Mouse (Mus musculus) liver, embryonic 12.5 days (tissue): ENCODE measurements at regions not wholly inside any gene's neighbourhood (a gene's known extent, or its start where the extent isn't known, plus 50 kb on each side); places are given as distances from the start of the nearest gene placed in this dataset.

Experiments
- ATAC-seq: fragments of 200-750 bp; cut with Nextera tagmentation; 2 replicates; pipeline ENCODE4 v1.8.0; 2017; ENCODE audit warnings: moderate number of reproducible peaks, mild to moderate bottlenecking, moderate library complexity
- H3K27ac ChIP-seq: fragments of 300-500 bp; sonication (generic); 2 replicates; pipeline ENCODE4 v1.5.1; 2016; ENCODE audit warnings: mild to moderate bottlenecking
- H3K27me3 ChIP-seq: fragments of 300-500 bp; sonication (generic); replicated peaks from 2 replicates; pipeline ENCODE4 v1.6.1; 2016; ENCODE audit warnings: mild to moderate bottlenecking, moderate library complexity
- H3K36me3 ChIP-seq: fragments of 300-500 bp; sonication (generic); 2 replicates; pipeline ENCODE4 v1.6.1; 2016; ENCODE audit warnings: mild to moderate bottlenecking, moderate library complexity
- H3K4me1 ChIP-seq: fragments of 300-500 bp; sonication (generic); 2 replicates; pipeline ENCODE4 v1.6.1; 2016
- H3K4me2 ChIP-seq: fragments of 300-500 bp; sonication (generic); 2 replicates; pipeline ENCODE4 v1.6.1; 2016; ENCODE audit warnings: mild to moderate bottlenecking, moderate library complexity
- H3K4me3 ChIP-seq: fragments of 300-500 bp; sonication (generic); 2 replicates; pipeline ENCODE4 v1.5.1; 2016; ENCODE audit warnings: mild to moderate bottlenecking, moderate library complexity
- H3K9ac ChIP-seq: fragments of 300-500 bp; sonication (generic); 2 replicates; pipeline ENCODE4 v1.6.1; 2016; ENCODE audit warnings: mild to moderate bottlenecking, moderate library complexity
- H3K9me3 ChIP-seq: fragments of 300-500 bp; sonication (generic); replicated peaks from 2 replicates; pipeline ENCODE4 v1.6.1; 2016; ENCODE audit warnings: mild to moderate bottlenecking, moderate library complexity
- WGBS: fragments of 180-500 bp; shearing (Covaris S2); methylation state at CpG from one replicate; pipeline ENCODE4 v1.1.7; 2016; ENCODE audit not compliant: insufficient replicate concordance; 5-methylcytosine and 5-hydroxymethylcytosine counted together

DNA sequence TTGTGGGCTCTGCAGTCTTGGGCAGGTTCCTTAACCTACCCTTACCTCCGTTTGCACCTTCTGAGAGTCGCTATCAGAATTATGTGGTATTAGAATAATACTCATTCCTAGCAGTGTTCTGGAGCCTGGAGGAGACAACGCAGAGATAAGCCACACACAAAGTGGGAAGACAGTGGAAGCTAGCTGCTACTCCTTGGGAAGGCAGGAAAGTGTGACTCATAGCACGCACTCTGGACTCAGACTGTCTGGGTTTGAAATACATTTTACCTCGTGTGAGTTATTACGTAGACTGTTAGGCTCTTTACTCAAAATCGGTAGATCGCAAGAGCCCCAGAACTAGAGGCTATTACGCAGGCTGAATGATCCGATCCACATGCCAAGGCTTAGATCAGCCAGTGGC lies 66.7 kb upstream of the Cited2 start:
- Histone ChIP-seq H3K27me3 (peaks cover 8% of the 10 kb centered on the region; the same call in 1 of the 2 replicates), H3K9ac (no peak overlapping the region), H3K4me1 (peaks cover 45% of the 10 kb centered on the region), H3K4me3 (no peak overlapping the region), H3K9me3 (no peaks in the 10 kb centered on the region), H3K36me3 (no peaks in the 10 kb centered on the region), H3K4me2 (no peak overlapping the region), H3K27ac (no peak overlapping the region)
- ATAC-seq = no peak
- WGBS = 55% methylated on average over 10 of the region's 10 CpGs

DNA sequence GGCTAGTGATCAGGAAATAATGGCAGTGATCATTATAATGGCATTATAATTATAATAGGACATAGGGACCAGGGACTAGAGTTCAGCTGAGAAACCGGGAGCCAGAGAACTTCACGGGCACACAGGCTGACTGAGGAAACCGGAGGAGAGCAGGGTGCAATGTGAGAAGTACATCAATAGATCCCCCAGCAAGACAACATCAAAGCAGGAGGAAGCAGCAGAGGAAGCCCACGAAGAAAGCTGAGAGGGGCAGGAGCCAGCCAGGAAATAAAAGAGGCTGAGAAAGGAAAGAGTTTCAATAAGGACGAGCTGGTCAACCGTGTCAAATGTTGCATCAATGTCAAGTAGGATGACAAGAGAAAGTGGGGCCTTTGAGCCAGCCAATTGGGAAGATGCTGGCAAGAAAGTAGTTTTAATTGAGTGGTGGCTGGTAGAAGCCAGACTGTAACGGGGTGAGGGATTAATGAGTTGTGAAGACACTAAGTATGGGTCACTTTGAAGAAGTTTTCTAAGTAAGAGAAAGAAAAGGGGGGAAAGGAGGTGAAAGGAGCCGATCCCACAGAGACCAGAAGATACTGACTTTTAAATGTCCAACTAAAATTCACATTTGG lies 66.0 kb upstream of the Cited2 start:
- Histone ChIP-seq H3K27ac (no peak overlapping the region), H3K36me3 (no peaks in the 10 kb centered on the region), H3K9ac (no peak overlapping the region), H3K9me3 (no peaks in the 10 kb centered on the region), H3K4me2 (no peak overlapping the region), H3K27me3 (peaks cover 8% of the 10 kb centered on the region; the same call in 1 of the 2 replicates), H3K4me3 (no peak overlapping the region), H3K4me1 (peaks cover 38% of the 10 kb centered on the region)
- ATAC-seq = no peak
- 29% methylated on average over 8 of the region's 8 CpGs for WGBS

DNA sequence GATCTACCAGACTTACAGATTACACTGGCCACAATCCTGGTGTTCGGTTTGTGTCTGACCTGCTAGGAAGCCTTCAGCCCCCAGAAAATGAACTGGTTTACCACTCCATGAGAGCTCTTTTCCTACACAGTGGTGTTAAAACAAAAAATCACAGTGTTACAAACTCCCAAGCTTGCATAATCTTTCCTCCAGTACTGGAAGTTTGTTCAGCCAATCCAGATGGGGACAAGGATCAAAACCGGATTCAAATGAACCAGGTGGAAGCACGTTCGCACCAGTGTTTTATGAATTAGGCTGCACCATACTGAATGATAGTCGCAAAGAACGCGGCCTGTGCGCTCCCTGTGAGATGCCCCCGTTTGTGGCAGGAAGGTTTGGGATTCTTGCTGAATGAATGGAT lies 63.4 kb upstream of the Cited2 start:
- Histone ChIP-seq H3K9ac (no peak overlapping the region), H3K4me1 (peaks cover 18% of the 10 kb centered on the region), H3K27ac (no peak overlapping the region), H3K4me2 (no peak overlapping the region), H3K9me3 (no peaks in the 10 kb centered on the region), H3K4me3 (no peak overlapping the region), H3K27me3 (peaks cover 8% of the 10 kb centered on the region; the same call in 1 of the 2 replicates), H3K36me3 (no peaks in the 10 kb centered on the region)
- no peak for ATAC-seq
- 82% methylated on average over 9 of the region's 9 CpGs for WGBS

DNA sequence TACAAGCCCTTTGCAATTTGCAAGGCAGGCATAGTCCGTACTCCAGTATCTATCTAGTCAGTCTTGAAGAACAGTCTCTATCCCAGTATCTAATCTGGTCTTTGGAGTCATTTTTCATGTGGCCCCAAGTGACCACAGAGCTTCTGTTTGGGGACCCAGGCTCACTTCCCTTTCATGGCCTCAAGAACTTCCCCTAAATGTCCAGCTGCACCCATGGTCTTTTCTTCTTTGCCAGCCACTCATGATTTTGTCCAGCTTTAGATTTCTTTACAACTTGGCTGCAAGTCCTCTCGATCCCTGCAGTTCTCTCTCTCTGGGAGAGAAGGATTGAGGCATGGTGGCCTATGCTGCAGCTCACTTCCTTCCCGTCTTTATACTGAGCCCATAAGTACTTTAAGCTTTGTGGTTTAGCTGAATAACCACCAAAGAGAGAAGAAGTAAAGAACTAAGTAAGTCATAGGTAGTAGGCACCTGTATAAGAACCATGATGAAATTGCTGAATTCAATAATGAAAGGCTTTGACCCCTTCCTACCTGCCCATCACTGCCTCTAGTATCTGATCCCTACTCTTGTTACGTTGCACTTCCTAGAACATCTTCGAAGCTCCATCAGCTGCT lies 62.1 kb upstream of the Cited2 start:
- Histone ChIP-seq H3K9ac (no peak overlapping the region), H3K4me3 (no peak overlapping the region), H3K4me2 (no peak overlapping the region), H3K36me3 (no peaks in the 10 kb centered on the region), H3K4me1 (peaks cover 12% of the 10 kb centered on the region), H3K27ac (no peak overlapping the region), H3K27me3 (peaks cover 8% of the 10 kb centered on the region; the same call in 1 of the 2 replicates), H3K9me3 (no peaks in the 10 kb centered on the region)
- ATAC-seq = no peak
- 55% methylated on average over 5 of the region's 5 CpGs for WGBS

DNA sequence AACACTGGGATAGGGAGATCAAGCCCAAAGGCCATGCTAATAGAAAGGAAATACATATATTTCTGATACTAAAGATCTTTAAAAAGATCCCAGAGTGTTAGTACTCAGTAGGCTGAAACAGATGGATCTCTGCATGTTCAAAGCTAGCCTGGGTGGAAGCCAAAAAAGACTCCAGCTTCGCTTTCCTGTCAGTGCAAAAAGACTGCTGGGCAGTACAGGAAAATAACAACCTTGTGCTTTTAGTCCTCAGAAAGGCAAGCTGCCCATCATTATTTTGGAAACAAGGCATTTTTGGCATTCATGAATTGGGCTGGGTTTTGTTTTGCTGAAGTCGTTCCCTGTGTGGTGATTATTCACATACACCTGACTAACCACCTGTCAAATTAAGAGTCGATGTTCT lies 56.9 kb upstream of the Cited2 start:
- Histone ChIP-seq H3K27ac (no peak overlapping the region), H3K9ac (no peak overlapping the region), H3K4me2 (no peak overlapping the region), H3K27me3 (no peaks in the 10 kb centered on the region), H3K9me3 (no peaks in the 10 kb centered on the region), H3K4me3 (no peak overlapping the region), H3K4me1 (no peaks in the 10 kb centered on the region), H3K36me3 (no peaks in the 10 kb centered on the region)
- WGBS = 75% methylated on average over 3 of the region's 3 CpGs
- no peak for ATAC-seq

DNA sequence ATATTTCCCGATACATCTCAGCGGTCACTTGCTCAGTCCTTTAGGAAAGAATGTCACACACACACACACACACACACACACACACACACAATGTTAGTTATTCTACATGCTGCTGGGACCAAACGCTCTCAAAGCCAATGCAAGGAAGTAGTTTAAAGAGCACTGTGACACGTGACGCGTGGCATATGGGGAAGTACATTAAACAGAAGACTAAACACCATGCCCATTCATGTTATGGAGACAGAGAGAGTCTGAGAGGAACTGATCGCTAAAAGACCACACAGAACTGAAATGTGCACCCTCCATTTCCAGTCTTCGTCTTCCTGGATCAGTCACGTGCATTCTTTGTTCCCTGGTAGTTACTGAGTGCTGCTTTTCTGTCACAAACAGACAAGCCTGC lies 53.6 kb upstream of the Cited2 start:
- H3K4me3 ChIP-seq = no peak overlapping the region
- no peak for ATAC-seq
- no peak overlapping the region for H3K9ac ChIP-seq
- no peak overlapping the region for H3K27ac ChIP-seq
- no peak overlapping the region for H3K4me2 ChIP-seq
- 56% methylated on average over 9 of the region's 9 CpGs for WGBS
- no peaks in the 10 kb centered on the region for H3K36me3 ChIP-seq
- no peaks in the 10 kb centered on the region for H3K27me3 ChIP-seq
- no peaks in the 10 kb centered on the region for H3K9me3 ChIP-seq
- no peaks in the 10 kb centered on the region for H3K4me1 ChIP-seq
